Mouse (Mus musculus) hindbrain, embryonic 15.5 days (tissue): ENCODE measurements around the gene Tmeff1. TPM values are rescaled to one million over a fixed set of nuclear protein-coding genes. Genes with fewer than 3 reads are reported as not detected.
"Not testable (repeated sequence)": the region's sequence is repeated elsewhere in the genome, so short reads cannot be mapped to it uniquely, and the experiment has no call there.

Source experiments
- ATAC-seq: fragments of 200-750 bp; cut with Nextera tagmentation; 2 replicates; pipeline ENCODE4 v1.8.0; 2017; ENCODE audit warnings: low read depth, moderate number of reproducible peaks, moderate TSS enrichment; ENCODE audit not compliant: low FRiP score
- H3K27ac ChIP-seq: fragments of 300-500 bp; sonication (generic); replicated peaks from 2 replicates; pipeline ENCODE4 v1.5.1; 2015; ENCODE audit warnings: mild to moderate bottlenecking, inconsistent platforms
- H3K27me3 ChIP-seq: fragments of 300-500 bp; sonication (generic); 2 replicates; pipeline ENCODE4 v1.6.1; 2015; ENCODE audit warnings: control low read depth, inconsistent platforms
- H3K36me3 ChIP-seq: fragments of 300-500 bp; sonication (generic); 2 replicates; pipeline ENCODE4 v1.6.1; 2015; ENCODE audit warnings: control low read depth, inconsistent platforms
- H3K4me1 ChIP-seq: fragments of 300-500 bp; sonication (generic); replicated peaks from 2 replicates; pipeline ENCODE4 v1.6.1; 2015; ENCODE audit warnings: control low read depth, inconsistent platforms
- H3K4me2 ChIP-seq: fragments of 300-500 bp; sonication (generic); 2 replicates; pipeline ENCODE4 v1.6.1; 2015; ENCODE audit warnings: moderate library complexity, mild to moderate bottlenecking, inconsistent platforms
- H3K4me3 ChIP-seq: fragments of 300-500 bp; sonication (generic); 2 replicates; pipeline ENCODE4 v1.5.1; 2015; ENCODE audit warnings: mild to moderate bottlenecking, inconsistent platforms
- H3K9ac ChIP-seq: fragments of 300-500 bp; sonication (generic); 2 replicates; pipeline ENCODE4 v1.6.1; 2015; ENCODE audit warnings: inconsistent platforms
- H3K9me3 ChIP-seq: fragments of 300-500 bp; sonication (generic); 2 replicates; pipeline ENCODE4 v1.6.1; 2016; ENCODE audit warnings: control low read depth, inconsistent platforms
- WGBS: fragments of 180-500 bp; shearing (Covaris S2); methylation state at CpG from one replicate; pipeline ENCODE4 v1.1.7; 2015; 5-methylcytosine and 5-hydroxymethylcytosine counted together
- polyA plus RNA-seq: library from polyadenylated mRNA; unstranded; fragments of >200 nt; fragmentation: Nextera tagmentation; extraction: Ambion mirVana; gene quantifications from 2 replicates; pipeline ENCODE4 v1.2.1, GENCODE M21; 2015

Tmeff1 gene
- polyA plus RNA-seq, 1 experiment from 2014 or later = 272 TPM

DNA sequence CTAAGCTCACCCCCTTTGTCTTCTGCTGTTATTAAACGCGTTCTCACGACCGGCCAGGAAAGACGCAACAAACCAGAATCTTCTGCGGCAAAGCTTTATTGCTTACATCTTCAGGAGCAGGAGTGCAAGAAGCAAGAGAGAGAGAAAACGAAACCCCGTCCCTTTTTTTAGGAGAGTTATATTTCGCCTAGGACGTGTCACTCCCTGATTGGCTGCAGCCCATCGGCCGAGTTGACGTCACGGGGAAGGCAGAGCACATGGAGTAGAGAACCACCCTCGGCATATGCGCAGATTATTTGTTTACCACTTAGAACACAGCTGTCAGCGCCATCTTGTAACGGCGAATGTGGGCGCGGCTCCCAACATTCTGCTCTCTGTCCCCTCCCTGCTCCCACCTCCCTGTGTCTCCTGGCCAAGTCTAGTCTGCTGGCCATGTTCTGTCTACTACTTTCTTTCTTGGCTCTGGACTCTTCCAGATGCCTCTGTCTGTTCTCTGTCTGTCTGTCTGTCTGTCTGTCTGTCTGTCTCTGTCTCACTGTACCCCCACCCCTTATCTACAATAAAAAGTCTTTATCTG, 98.7 kb downstream of the Tmeff1 start:
- WGBS = 93% methylated on average over 20 of the region's 21 CpGs

GRCm38 (mm10) chr4:48684593-48685187, 99.7 kb downstream of the Tmeff1 start:
- WGBS = 87% methylated on average over 7 of the region's 7 CpGs
- Histone ChIP-seq H3K36me3 (no peaks in the 10 kb centered on the region), H3K27ac (no peak overlapping the region), H3K4me2 (no peak overlapping the region), H3K27me3 (no peaks in the 10 kb centered on the region), H3K9me3 (no peaks in the 10 kb centered on the region), H3K4me1 (peaks cover 4% of the 10 kb centered on the region; the same call in 1 of the 2 replicates), H3K4me3 (no peak overlapping the region), H3K9ac (no peak overlapping the region)
- ATAC-seq = no peak

More for the DNA sequence above, 98.7 kb downstream of the Tmeff1 start:
- not testable (repeated sequence) for H3K9ac ChIP-seq, ATAC-seq, H3K27me3 ChIP-seq, H3K4me1 ChIP-seq, H3K27ac ChIP-seq, H3K36me3 ChIP-seq, H3K9me3 ChIP-seq, H3K4me3 ChIP-seq, H3K4me2 ChIP-seq

GRCm38 (mm10) chr4:48688148-48688547, 103.2 kb downstream of the Tmeff1 start:
- H3K27ac ChIP-seq = no peak overlapping the region
- no peak for ATAC-seq

DNA sequence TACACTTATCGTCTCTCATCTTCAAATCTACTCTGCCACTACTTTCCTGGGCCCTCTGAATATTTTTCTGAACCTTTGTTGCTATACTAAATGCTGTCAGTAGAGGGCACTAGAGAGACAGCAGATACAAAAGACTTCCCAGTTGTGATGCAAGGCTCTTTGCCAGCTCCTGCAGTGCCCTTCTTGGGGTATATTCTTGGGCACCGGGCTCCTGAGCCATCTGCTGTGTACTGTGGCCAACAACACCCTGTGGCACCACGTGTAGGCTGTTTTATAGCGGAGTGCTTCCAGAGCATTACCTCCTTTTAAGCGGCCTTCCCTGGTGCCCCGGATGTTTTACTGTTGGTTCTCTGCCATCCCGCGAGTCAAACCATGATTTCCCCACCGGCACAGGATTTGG, 105.7 kb downstream of the Tmeff1 start:
- Histone ChIP-seq H3K36me3 (no peaks in the 10 kb centered on the region), H3K4me2 (no peak overlapping the region), H3K27ac (no peak overlapping the region), H3K4me3 (no peak overlapping the region), H3K27me3 (no peaks in the 10 kb centered on the region), H3K9me3 (no peaks in the 10 kb centered on the region), H3K4me1 (peaks cover 20% of the 10 kb centered on the region), H3K9ac (no peak overlapping the region)
- WGBS = 57% methylated on average over 9 of the region's 9 CpGs
- peak; percentile 62; the same call in 1 of the 2 replicates for ATAC-seq

More at GRCm38 (mm10) chr4:48688148-48688547, 103.2 kb downstream of the Tmeff1 start:
- Histone ChIP-seq H3K9ac (no peak overlapping the region), H3K9me3 (no peaks in the 10 kb centered on the region), H3K4me3 (no peak overlapping the region), H3K27me3 (no peaks in the 10 kb centered on the region), H3K4me2 (no peak overlapping the region), H3K4me1 (peaks cover 18% of the 10 kb centered on the region), H3K36me3 (no peaks in the 10 kb centered on the region)
- WGBS = 86% methylated on average over 6 of the region's 6 CpGs

- Histone ChIP-seq H3K9ac (no peak overlapping the region), H3K9me3 (no peaks in the 10 kb centered on the region), H3K27ac (peak overlapping the region; percentile 29; the same call in 1 of the 2 replicates), H3K4me1 (peaks cover 20% of the 10 kb centered on the region), H3K27me3 (no peaks in the 10 kb centered on the region), H3K4me2 (no peak overlapping the region), H3K36me3 (no peaks in the 10 kb centered on the region), H3K4me3 (no peak overlapping the region)
- peak; percentile 66 for ATAC-seq
- 40% methylated on average over 7 of the region's 7 CpGs for WGBS
Observed at GRCm38 (mm10) chr4:48691793-48692437, 106.9 kb downstream of the Tmeff1 start.

GRCm38 (mm10) chr4:48692736-48693292, 107.8 kb downstream of the Tmeff1 start:
- Histone ChIP-seq H3K36me3 (no peaks in the 10 kb centered on the region), H3K4me3 (no peak overlapping the region), H3K9me3 (no peaks in the 10 kb centered on the region), H3K4me1 (peaks cover 20% of the 10 kb centered on the region), H3K27me3 (no peaks in the 10 kb centered on the region), H3K9ac (no peak overlapping the region), H3K27ac (0 out of 2 replicates have a peak overlapping the region, but pooled peaks have one; percentile 1), H3K4me2 (no peak overlapping the region)
- WGBS = 30% methylated on average over 9 of the region's 9 CpGs
- ATAC-seq = no peak

DNA sequence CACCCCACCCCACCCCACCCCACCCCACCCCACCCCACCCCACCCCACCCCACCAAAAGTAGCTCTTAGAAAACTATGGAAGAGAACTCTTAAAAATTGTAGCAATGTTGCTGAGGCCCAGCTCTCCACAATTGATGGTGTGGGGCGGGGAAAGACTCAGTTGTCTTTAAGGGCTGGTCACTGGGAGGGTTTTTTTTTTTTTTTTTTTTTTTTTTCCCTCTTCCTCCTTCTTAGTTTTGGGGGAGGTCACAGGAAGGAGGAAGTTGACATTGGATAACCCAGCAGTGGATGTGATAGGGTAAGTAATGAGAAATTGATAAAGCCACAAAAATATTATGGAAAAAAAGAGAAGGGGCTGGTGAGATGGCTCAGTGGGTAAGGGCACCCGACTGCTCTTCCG, 111.7 kb downstream of the Tmeff1 start:
- H3K4me1 ChIP-seq = peaks cover 15% of the 10 kb centered on the region
- H3K9ac ChIP-seq = no peak overlapping the region
- no peak overlapping the region for H3K4me3 ChIP-seq
- H3K4me2 ChIP-seq = no peak overlapping the region
- H3K27ac ChIP-seq = no peak overlapping the region
- no peak for ATAC-seq
- 93% methylated on average over 3 of the region's 3 CpGs for WGBS
- H3K9me3 ChIP-seq = no peaks in the 10 kb centered on the region
- no peaks in the 10 kb centered on the region for H3K36me3 ChIP-seq
- no peaks in the 10 kb centered on the region for H3K27me3 ChIP-seq

DNA sequence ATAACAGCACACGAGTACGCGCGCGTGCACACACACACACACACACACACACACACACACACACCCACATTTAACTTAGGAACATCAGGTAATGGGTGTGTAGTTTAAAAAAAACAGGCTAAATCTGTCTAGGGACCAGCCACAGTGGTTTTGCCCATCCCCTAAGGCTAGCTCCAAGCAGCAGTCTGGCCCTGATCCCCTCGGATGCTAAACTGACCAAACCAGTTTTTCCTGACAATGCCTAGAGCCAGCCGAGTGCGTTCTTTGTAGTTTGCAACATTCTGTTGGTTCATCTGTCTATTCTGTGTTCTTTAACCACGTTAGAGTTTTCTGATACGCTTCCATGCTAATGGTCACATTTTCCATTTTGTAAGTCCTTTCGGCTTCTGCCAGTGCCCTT, 112.3 kb downstream of the Tmeff1 start:
- H3K27me3 ChIP-seq = no peaks in the 10 kb centered on the region
- peaks cover 9% of the 10 kb centered on the region for H3K4me1 ChIP-seq
- no peak for ATAC-seq
- no peaks in the 10 kb centered on the region for H3K9me3 ChIP-seq
- no peak overlapping the region for H3K27ac ChIP-seq
- no peak overlapping the region for H3K4me2 ChIP-seq
- H3K36me3 ChIP-seq = no peaks in the 10 kb centered on the region
- H3K9ac ChIP-seq = no peak overlapping the region
- 57% methylated on average over 11 of the region's 11 CpGs for WGBS
- no peak overlapping the region for H3K4me3 ChIP-seq

Other genes starting within 250 kb of the Tmeff1 start
- 36.3 and 37.1 TPM in 2 replicates for gene Tex10, start 111.7 kb upstream of the Tmeff1 start, polyA plus RNA-seq
- gene Msantd3, start 45.2 kb upstream of the Tmeff1 start, polyA plus RNA-seq = 29.3 and 32.4 TPM in 2 replicates
- gene Cavin4, start 78.3 kb downstream of the Tmeff1 start, polyA plus RNA-seq = 1.00 and 1.5 TPM in 2 replicates